Mouse (Mus musculus) midbrain, embryonic 11.5 days (tissue): ENCODE measurements around the gene Tbcd. TPM values are rescaled to one million over a fixed set of nuclear protein-coding genes. Genes with fewer than 3 reads are reported as not detected.

Experiments
- ATAC-seq: fragments of 200-750 bp; cut with Nextera tagmentation; 2 replicates; pipeline ENCODE4 v1.8.0; 2017; ENCODE audit warnings: moderate TSS enrichment, moderate library complexity; ENCODE audit not compliant: low FRiP score
- DNase-seq: peaks from one replicate; pipeline ENCODE4 v3.0.0; 2015; ENCODE audit warnings: low spot score; ENCODE audit errors: missing footprints
- H3K27ac ChIP-seq: fragments of 300-500 bp; sonication (generic); 2 replicates; pipeline ENCODE4 v1.5.1; 2014; ENCODE audit warnings: low read depth, low read length
- H3K27me3 ChIP-seq: fragments of 300-500 bp; sonication (generic); 2 replicates; pipeline ENCODE4 v1.6.1; 2014; ENCODE audit warnings: mild to moderate bottlenecking, low read length, moderate library complexity, mixed read lengths; ENCODE audit not compliant: control insufficient read depth, insufficient read depth
- H3K36me3 ChIP-seq: fragments of 300-500 bp; sonication (generic); 2 replicates; pipeline ENCODE4 v1.6.1; 2014; ENCODE audit warnings: mild to moderate bottlenecking, low read length, moderate library complexity, mixed read lengths; ENCODE audit not compliant: control insufficient read depth, insufficient read depth
- H3K4me1 ChIP-seq: fragments of 300-500 bp; sonication (generic); 2 replicates; pipeline ENCODE4 v1.6.1; 2014; ENCODE audit warnings: low read length; ENCODE audit not compliant: control insufficient read depth, insufficient read depth
- H3K4me2 ChIP-seq: fragments of 300-500 bp; sonication (generic); 2 replicates; pipeline ENCODE4 v1.6.1; 2014; ENCODE audit warnings: mild to moderate bottlenecking, moderate library complexity
- H3K4me3 ChIP-seq: fragments of 300-500 bp; sonication (generic); 2 replicates; pipeline ENCODE4 v1.5.1; 2014; ENCODE audit warnings: low read depth, low read length
- H3K9ac ChIP-seq: fragments of 300-500 bp; sonication (generic); 2 replicates; pipeline ENCODE4 v1.6.1; 2014; ENCODE audit warnings: low read length
- H3K9me3 ChIP-seq: fragments of 300-500 bp; sonication (generic); 2 replicates; pipeline ENCODE4 v1.6.1; 2016; ENCODE audit warnings: low read length; ENCODE audit not compliant: control insufficient read depth
- WGBS: fragments of 180-500 bp; shearing (Covaris S2); extraction: QIAGEN DNeasy Blood & Tissue Kit; methylation state at CpG from one replicate; pipeline ENCODE4 v1.1.7; 2014; 5-methylcytosine and 5-hydroxymethylcytosine counted together
- polyA plus RNA-seq: library from polyadenylated mRNA; unstranded; fragments of >200 nt; fragmentation: Nextera tagmentation; extraction: Ambion mirVana; gene quantifications from 2 replicates; pipeline ENCODE4 v1.2.1, GENCODE M21; 2014

Gene Tbcd
- polyA plus RNA-seq, 1 experiment from 2014 or later, result 36.9 TPM

DNA sequence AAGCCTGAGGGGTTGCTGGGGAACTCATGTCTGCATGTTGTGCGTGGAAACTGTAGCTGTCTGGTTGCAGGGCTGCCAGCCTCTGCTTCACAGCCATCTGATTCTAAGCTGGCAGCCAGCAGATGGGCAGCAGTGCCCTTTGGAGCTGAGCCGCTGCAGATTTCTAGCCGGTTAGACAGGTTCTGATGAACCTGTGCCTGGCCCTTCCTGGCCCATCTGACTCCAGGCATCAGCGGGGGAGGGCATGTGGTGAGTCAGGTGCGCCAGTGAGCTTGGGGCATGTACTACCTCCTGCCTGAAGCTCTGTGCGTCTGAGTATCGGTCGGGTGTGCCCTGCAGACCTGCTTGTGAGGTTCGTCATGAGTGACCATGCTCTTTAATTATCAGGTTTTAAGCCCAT is 92.2 kb downstream of the Tbcd start:
- Histone ChIP-seq H3K4me3 (no peak overlapping the region), H3K4me2 (no peak overlapping the region), H3K27ac (no peak overlapping the region), H3K27me3 (no peaks in the 10 kb centered on the region), H3K4me1 (peaks cover 2% of the 10 kb centered on the region), H3K9me3 (no peaks in the 10 kb centered on the region), H3K9ac (no peak overlapping the region), H3K36me3 (no peaks in the 10 kb centered on the region)
- no peak for ATAC-seq
- no peak for DNase-seq
- 87% methylated on average over 9 of the region's 9 CpGs for WGBS

DNA sequence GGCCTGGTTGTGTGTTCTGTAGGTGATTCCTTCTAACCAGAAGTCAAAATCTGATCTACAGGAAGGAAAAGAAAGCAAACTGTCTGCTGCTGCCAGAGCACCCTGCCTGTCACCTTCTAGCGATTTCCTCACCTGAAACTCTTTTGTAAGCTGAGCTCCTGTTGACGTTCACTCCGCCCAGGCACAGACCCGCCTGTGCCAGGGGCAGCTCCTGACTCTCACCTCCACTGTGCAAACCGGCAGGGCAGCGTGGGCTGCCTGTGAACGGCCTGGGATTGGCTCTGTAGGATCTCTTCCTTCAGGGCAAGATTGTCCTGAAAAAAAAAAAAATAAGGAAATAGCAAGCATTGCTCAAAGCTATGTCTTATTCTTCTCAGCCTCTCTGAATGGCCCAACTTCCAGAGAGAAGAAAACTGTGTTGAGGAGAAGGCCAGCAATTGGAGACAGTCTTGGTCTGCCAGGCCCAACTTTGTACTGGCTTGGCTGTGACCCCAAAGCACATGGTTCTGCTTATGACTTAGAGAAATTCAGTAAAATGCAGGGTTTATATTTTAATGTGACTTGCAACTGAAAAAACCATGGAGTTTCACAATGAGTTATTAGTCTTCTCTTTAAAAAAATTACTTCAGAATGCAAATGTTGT is 93.1 kb downstream of the Tbcd start:
- DNase-seq (no peak), ATAC-seq (no peak)
- no peak overlapping the region for H3K9ac ChIP-seq
- no peak overlapping the region for H3K27ac ChIP-seq
- 82% methylated on average over 7 of the region's 7 CpGs for WGBS
- no peaks in the 10 kb centered on the region for H3K36me3 ChIP-seq
- H3K4me3 ChIP-seq, result no peak overlapping the region
- peaks cover 11% of the 10 kb centered on the region for H3K4me1 ChIP-seq
- no peak overlapping the region for H3K4me2 ChIP-seq
- no peaks in the 10 kb centered on the region for H3K9me3 ChIP-seq
- no peaks in the 10 kb centered on the region for H3K27me3 ChIP-seq

DNA sequence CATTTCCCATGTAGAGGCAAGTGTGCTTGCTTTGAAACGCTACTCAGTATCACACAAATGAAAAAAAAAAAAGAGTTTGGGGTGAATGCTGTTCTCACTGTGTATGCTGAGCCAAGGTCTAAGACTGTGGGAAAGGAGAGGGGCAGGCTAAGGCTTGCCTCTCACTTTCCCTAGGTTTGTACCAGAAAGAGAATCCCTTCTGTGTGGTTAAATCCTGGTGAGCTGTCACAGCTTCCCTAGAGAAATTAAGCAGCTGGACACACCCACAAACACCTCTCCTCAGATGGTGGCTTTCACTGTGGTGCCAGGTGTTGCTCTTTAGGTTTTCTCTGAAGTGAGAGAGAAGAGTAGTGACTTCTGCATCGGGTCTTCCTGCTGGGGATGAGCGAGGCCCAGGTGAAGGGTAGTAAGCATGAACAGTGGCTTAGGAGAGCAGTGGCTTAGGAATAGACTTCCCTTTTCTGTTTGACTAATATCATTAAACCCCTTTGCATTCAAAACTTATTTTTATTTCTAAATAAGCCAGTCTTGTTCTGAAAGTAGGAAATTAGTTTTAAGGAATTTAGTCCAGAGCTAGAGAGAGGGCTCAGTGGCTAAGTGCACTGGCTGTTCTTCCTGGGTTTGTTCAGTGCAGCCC is 93.8 kb downstream of the Tbcd start:
- H3K4me2 ChIP-seq, result no peak overlapping the region
- H3K4me1 ChIP-seq, result peaks cover 18% of the 10 kb centered on the region
- WGBS, result 86% methylated on average over 3 of the region's 3 CpGs
- H3K27ac ChIP-seq, result no peak overlapping the region
- H3K36me3 ChIP-seq, result no peaks in the 10 kb centered on the region
- no peak for ATAC-seq
- no peak overlapping the region for H3K9ac ChIP-seq
- no peak overlapping the region for H3K4me3 ChIP-seq
- DNase-seq, result no peak
- H3K9me3 ChIP-seq, result no peaks in the 10 kb centered on the region
- H3K27me3 ChIP-seq, result no peaks in the 10 kb centered on the region

DNA sequence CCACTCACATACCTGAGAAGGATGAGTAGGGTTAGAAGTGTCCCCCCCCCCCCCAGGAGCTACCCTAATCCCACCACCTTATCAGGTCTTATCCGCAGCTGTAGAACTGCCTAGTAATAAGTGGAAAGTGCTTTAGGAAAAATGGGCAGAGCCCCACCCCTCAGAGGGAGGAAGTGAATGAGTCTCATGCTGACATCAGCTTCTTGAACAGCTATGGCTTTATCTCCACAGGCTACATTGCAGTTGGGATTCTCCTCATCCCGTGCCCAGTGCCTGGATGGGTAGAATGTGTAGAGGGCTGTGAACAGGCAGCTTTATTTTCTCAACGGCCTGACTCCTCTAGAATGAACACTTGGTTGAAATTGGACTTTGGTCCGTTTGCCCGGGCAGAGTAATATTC is 95.5 kb downstream of the Tbcd start:
- Histone ChIP-seq H3K27ac (no peak overlapping the region), H3K4me1 (peaks cover 19% of the 10 kb centered on the region), H3K9ac (no peak overlapping the region), H3K36me3 (no peaks in the 10 kb centered on the region), H3K4me3 (no peak overlapping the region), H3K27me3 (no peaks in the 10 kb centered on the region), H3K9me3 (no peaks in the 10 kb centered on the region), H3K4me2 (no peak overlapping the region)
- ATAC-seq (no peak), DNase-seq (no peak)
- WGBS, result 89% methylated on average over 5 of the region's 5 CpGs

DNA sequence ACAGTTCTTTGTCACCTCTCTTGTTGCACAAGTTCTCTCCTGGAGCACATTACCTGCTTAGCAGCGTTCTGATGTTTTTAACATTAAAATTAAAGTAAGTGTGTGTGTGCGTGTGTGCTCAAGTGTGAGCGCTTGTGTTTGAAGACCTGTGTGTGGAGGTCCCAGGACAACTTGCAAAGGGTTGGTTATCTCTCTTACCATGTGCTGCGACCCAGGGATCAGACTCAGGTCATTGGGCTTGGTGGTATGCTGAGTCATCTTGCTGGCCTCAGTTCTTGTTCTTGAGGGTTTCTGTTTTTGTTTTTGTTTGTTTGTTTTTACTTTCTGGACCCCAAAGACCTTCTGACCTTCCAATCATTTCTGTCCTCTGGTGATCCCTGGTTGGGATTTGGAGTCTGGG is 96.2 kb downstream of the Tbcd start:
- H3K27ac ChIP-seq, result no peak overlapping the region
- H3K9ac ChIP-seq, result no peak overlapping the region
- no peak for ATAC-seq
- 95% methylated on average over 4 of the region's 4 CpGs for WGBS
- no peak overlapping the region for H3K4me3 ChIP-seq
- no peaks in the 10 kb centered on the region for H3K27me3 ChIP-seq
- H3K4me2 ChIP-seq, result no peak overlapping the region
- peaks cover 19% of the 10 kb centered on the region for H3K4me1 ChIP-seq
- H3K9me3 ChIP-seq, result no peaks in the 10 kb centered on the region
- DNase-seq, result no peak
- no peaks in the 10 kb centered on the region for H3K36me3 ChIP-seq

DNA sequence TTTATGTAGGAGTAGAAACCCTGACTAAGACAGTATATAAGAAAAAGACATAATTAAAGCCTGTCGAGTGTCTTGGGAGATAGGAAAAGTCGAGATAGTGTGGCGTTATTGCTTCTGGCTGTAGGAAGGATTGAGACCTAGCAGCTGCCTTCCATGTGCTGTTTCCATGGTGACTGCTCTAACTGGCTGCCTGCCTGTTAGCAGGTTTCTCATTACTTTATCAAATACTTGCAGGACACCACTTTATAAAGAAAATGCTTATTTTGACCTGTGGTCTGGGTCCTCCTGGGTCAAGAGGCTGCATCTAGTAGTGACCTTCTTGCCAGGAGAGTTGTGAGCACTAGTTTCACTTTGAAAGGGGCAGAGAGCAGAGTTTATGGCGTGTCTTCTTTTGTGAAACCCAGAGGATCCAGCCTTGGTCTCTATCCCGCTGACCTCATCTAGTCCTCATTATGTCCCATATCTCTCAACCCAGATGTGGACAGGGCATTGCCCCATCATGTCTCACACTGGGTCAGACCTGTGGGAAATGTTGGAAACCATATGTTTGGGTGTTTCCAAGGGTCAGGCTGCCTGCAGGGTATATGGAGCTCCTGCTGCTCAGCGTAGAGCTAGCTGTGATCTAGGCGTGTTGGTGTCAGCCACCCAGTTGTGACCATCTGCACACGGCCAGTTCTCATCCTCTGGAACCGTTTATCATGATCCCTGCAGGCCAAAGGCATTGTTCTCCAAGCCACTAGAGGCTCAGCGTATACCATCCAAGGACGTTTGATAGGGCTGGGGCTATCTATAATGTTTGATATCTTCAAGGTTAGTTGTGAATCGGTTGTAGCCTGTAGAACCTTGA is 97.5 kb downstream of the Tbcd start:
- DNase-seq (peak; percentile 86), ATAC-seq (0 out of 2 replicates have a peak, but pooled peaks have one; percentile 9)
- Histone ChIP-seq H3K27ac (no peak overlapping the region), H3K27me3 (no peaks in the 10 kb centered on the region), H3K4me1 (peaks cover 19% of the 10 kb centered on the region), H3K4me3 (no peak overlapping the region), H3K9ac (no peak overlapping the region), H3K36me3 (no peaks in the 10 kb centered on the region), H3K4me2 (no peak overlapping the region), H3K9me3 (no peaks in the 10 kb centered on the region)
- WGBS, result 67% methylated on average over 12 of the region's 12 CpGs

DNA sequence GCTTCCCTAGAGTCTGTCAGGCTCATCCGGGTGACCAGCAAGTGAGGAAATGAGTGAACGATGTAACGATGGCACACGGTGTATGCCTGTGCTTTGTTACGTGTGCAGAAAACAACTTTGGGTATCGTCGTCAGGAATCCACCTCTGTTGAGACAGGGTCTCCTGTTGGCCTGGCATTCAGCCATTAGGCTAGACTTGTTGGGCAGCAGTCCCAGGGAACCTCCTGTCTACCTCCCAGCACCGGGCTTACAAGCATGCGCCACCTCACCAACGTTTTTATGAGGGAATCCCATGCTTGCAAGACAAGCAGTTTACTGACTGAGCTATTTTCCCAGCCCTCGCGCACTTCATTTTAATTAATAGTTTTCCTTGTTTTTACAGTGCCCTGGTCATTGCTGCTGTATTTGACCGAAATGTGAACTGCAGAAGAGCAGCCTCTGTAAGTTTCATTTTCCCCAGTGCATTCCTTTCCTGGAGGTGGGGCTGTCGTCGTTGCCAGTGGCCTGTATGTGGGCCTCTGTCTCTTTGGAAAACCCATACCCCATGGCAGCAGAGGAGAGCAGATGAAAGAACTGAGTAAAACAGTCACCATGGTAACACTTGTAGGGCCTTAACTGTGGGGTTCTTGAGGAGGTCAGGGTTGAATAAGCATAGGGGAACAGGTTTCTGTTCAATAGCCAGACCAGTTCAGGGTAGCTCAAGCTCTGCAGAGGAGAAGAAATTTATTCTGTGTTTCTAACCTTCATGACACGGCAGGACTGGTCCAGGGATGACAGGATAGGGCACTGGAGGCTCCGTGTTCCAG is 98.3 kb downstream of the Tbcd start:
- peak overlapping the region; percentile 44 for H3K27ac ChIP-seq
- no peak overlapping the region for H3K4me3 ChIP-seq
- ATAC-seq (peak; percentile 59; the same call in 1 of the 2 replicates), DNase-seq (no peak)
- no peaks in the 10 kb centered on the region for H3K9me3 ChIP-seq
- H3K9ac ChIP-seq, result 0 out of 2 replicates have a peak overlapping the region, but pooled peaks have one; percentile 5
- no peaks in the 10 kb centered on the region for H3K36me3 ChIP-seq
- WGBS, result 63% methylated on average over 17 of the region's 17 CpGs
- H3K4me1 ChIP-seq, result peaks cover 19% of the 10 kb centered on the region
- no peak overlapping the region for H3K4me2 ChIP-seq
- no peaks in the 10 kb centered on the region for H3K27me3 ChIP-seq

DNA sequence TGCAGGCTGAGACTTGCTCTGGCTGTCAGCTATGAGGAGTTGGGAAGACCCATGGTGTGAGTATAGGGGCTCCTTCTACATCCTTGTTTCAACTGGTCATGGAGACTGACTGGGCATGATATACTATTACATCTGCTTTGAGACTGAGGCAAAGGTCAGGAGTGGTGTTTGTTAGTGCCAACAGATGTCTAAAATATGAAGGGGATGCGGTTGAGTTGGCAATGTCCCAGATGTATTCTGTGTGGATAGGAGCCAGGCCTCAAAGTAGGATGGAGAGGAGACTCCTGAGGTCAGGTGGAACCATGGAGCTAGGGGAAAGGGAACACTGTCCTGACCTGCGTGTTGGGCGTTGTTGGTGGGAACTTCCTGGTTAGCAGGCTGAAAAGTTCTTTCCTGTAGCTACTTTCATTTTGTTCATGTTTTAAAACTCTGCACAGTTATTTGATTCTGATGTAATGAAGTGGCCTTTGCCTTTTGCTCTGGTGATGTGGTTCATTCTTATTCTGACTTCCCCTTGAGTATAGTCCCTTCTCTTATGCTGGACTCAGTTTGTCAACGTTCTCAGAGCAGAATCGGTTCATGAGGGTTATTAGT is 99.6 kb downstream of the Tbcd start:
- Histone ChIP-seq H3K4me3 (no peak overlapping the region), H3K4me2 (no peak overlapping the region), H3K27me3 (no peaks in the 10 kb centered on the region), H3K9ac (no peak overlapping the region), H3K9me3 (no peaks in the 10 kb centered on the region), H3K36me3 (no peaks in the 10 kb centered on the region), H3K27ac (no peak overlapping the region), H3K4me1 (peaks cover 19% of the 10 kb centered on the region)
- ATAC-seq, result no peak
- no peak for DNase-seq
- WGBS, result 93% methylated on average over 5 of the region's 5 CpGs
